ENCODE assay signal across 10 mouse cellular contexts in genomic region chr11:70313833-70314232, GRCm38 (mm10). TPM values are rescaled to one million over a fixed set of nuclear protein-coding genes. Genes with fewer than 3 reads are reported as not detected.
A peak's percentile ranks its signal among the peaks of the same experiment; 100 is the strongest.
DNase-seq lines count a peak whose midpoint lies in the region; ATAC-seq and TF ChIP-seq lines count a peak whose summit lies in the region.
"Had no signal": no experiment of that assay in that cellular context is flagged by ENCODE, and none has a peak within 500 bp of the region (broad histone marks: within the 10 kb centered on the region; RNA-seq: fewer than 3 reads in every experiment).

No protein-coding gene starts in this region.

- H3K36me3 ChIP-seq in kidney, embryonic 15.5 days = no peaks in the 10 kb centered on the region
- H3K36me3 ChIP-seq in lung, postnatal 0 days (ENCODE audit: insufficient read depth, low read length) = no peaks in the 10 kb centered on the region
- H3K36me3 ChIP-seq in hindbrain, embryonic 16.5 days (ENCODE audit: control insufficient read depth, insufficient read depth, low read length) = no peaks in the 10 kb centered on the region
- H3K36me3 ChIP-seq: liver, embryonic 15.5 days had no signal

- in situ Hi-C loops in Patski (cut with MboI; ENCODE audit: low pct_unique_long_range_greater_than_20kb) = no loop called here

- no peaks in the 10 kb centered on the region for H3K4me1 ChIP-seq in kidney, embryonic 15.5 days
- H3K4me1 ChIP-seq in lung, postnatal 0 days (ENCODE audit: insufficient read depth, low read depth, low read length) = no peaks in the 10 kb centered on the region
- H3K4me1 ChIP-seq in hindbrain, embryonic 16.5 days (ENCODE audit: control insufficient read depth, insufficient read depth, low read depth, low read length) = no peaks in the 10 kb centered on the region
- H3K4me1 ChIP-seq: liver, embryonic 15.5 days had no signal

- 35% methylated on average over 7 of the region's 7 CpGs for WGBS in kidney, embryonic 15.5 days
- WGBS in lung, postnatal 0 days = 33% methylated on average over 7 of the region's 7 CpGs
- WGBS in hindbrain, embryonic 16.5 days = 47% methylated on average over 7 of the region's 7 CpGs

- no peak for ATAC-seq in kidney, embryonic 15.5 days (replicated peaks; ENCODE audit: low FRiP score)
- no peak for ATAC-seq in Patski
- ATAC-seq in lung, postnatal 0 days = no peak
- no peak for ATAC-seq in hindbrain, embryonic 16.5 days

- no peak for TF ChIP-seq EP300 in lung, postnatal 0 days (IDR thresholded peaks at IDR 0.05)

- peak; percentile 19 for DNase-seq in kidney, adult 18-20 months
- peak; percentile 48 for DNase-seq in CD4-positive helper T cell, adult 2 months (ENCODE audit: low read depth, low spot score)
- no peak for DNase-seq in Patski (ENCODE audit: low read depth, low spot score)
- DNase-seq in lung, postnatal 0 days (ENCODE audit: low spot score) = peak; percentile 33
- DNase-seq in frontal cortex, postnatal 25 days (ENCODE audit: low spot score in 2 of 2) = no peak
- DNase-seq in gastrocnemius, postnatal 36 days = no peak

- H3K9me3 ChIP-seq in kidney, embryonic 15.5 days (replicated peaks) = no peaks in the 10 kb centered on the region
- H3K9me3 ChIP-seq in lung, postnatal 0 days (ENCODE audit: low read length) = no peaks in the 10 kb centered on the region
- H3K9me3 ChIP-seq in hindbrain, embryonic 16.5 days (ENCODE audit: control insufficient read depth, low read length) = no peaks in the 10 kb centered on the region
- H3K9me3 ChIP-seq: liver, embryonic 15.5 days had no signal

- H3K27ac ChIP-seq in kidney, embryonic 15.5 days = no peak overlapping the region
- H3K27ac ChIP-seq in lung, postnatal 0 days (ENCODE audit: low read length) = no peak overlapping the region
- H3K27ac ChIP-seq in hindbrain, embryonic 16.5 days (ENCODE audit: low read depth, low read length) = no peak overlapping the region
- H3K27ac ChIP-seq: liver, embryonic 15.5 days had no signal

- TF ChIP-seq CTCF in Patski (IDR thresholded peaks at IDR 0.05) = peak; percentile 86
- peak; percentile 68 for TF ChIP-seq CTCF in lung, postnatal 0 days (IDR thresholded peaks at IDR 0.05)

- no peak overlapping the region for H3K4me2 ChIP-seq in kidney, embryonic 15.5 days
- no peak overlapping the region for H3K4me2 ChIP-seq in lung, postnatal 0 days (replicated peaks; ENCODE audit: low read depth, low read length)
- H3K4me2 ChIP-seq in hindbrain, embryonic 16.5 days (ENCODE audit: low read length) = no peak overlapping the region
- H3K4me2 ChIP-seq: liver, embryonic 15.5 days had no signal

- intact Hi-C loops in gastrocnemius, postnatal 36 days (cut with DNase I) = no loop called here

- peaks cover 30% of the 10 kb centered on the region for H3K27me3 ChIP-seq in kidney, embryonic 15.5 days
- H3K27me3 ChIP-seq in Patski = peaks cover 46% of the 10 kb centered on the region
- no peaks in the 10 kb centered on the region for H3K27me3 ChIP-seq in lung, postnatal 0 days (replicated peaks; ENCODE audit: insufficient read depth, low read length)
- H3K27me3 ChIP-seq in hindbrain, embryonic 16.5 days (replicated peaks; ENCODE audit: control insufficient read depth, insufficient read depth, low read length) = no peaks in the 10 kb centered on the region

- CTCF ChIA-PET in Patski (lab: Charles Lee) = interaction anchor here (1.0 to 2.2 kb wide), 4 partner anchors 14 to 224 kb away, joined by 3 to 11 read pairs (median 4); no protein-coding TSS in a partner anchor

- H3K4me3 ChIP-seq in kidney, embryonic 15.5 days (replicated peaks) = no peak overlapping the region
- no peak overlapping the region for H3K4me3 ChIP-seq in lung, postnatal 0 days (ENCODE audit: low read depth, low read length)
- H3K4me3 ChIP-seq in hindbrain, embryonic 16.5 days (ENCODE audit: low read length) = no peak overlapping the region
- H3K4me3 ChIP-seq: liver, embryonic 15.5 days had no signal

- no peak overlapping the region for H3K9ac ChIP-seq in kidney, embryonic 15.5 days
- no peak overlapping the region for H3K9ac ChIP-seq in lung, postnatal 0 days (replicated peaks; ENCODE audit: low read depth)
- H3K9ac ChIP-seq in hindbrain, embryonic 16.5 days (ENCODE audit: low read depth, low read length) = no peak overlapping the region
- H3K9ac ChIP-seq: liver, embryonic 15.5 days had no signal

- POLR2A ChIA-PET in Patski (lab: Charles Lee) = no interaction called here

RNA-seq across cellular contexts. Expression of gene Alox12e, which starts 8.6 kb away (rescaled TPM):
- not detected in 2 replicates for polyA plus RNA-seq in kidney, embryonic 15.5 days (2015; fragmentation: Nextera tagmentation; extraction: Ambion mirVana)
- polyA plus RNA-seq in Patski (2021) = not detected
- polyA plus RNA-seq in lung, postnatal 0 days (2015; fragmentation: Nextera tagmentation; extraction: Ambion mirVana) = 0.08 and 0.11 TPM in 2 replicates
- 0.09 and 0.14 TPM in 2 replicates for polyA plus RNA-seq in hindbrain, embryonic 16.5 days (2015; fragmentation: Nextera tagmentation; extraction: Ambion mirVana)
- not detected for total RNA-seq in gastrocnemius, postnatal 36 days (2021)
- polyA plus RNA-seq: heart, embryonic 14.5 days had no signal

RNA-seq across cellular contexts. Expression of gene Alox15, which starts 38.0 kb away (rescaled TPM):
- 1.1 and 2.0 TPM in 2 replicates for polyA plus RNA-seq in kidney, embryonic 15.5 days (2015; fragmentation: Nextera tagmentation; extraction: Ambion mirVana)
- polyA plus RNA-seq in Patski (2021) = not detected
- 0.26 and 0.57 TPM in 2 replicates for polyA plus RNA-seq in lung, postnatal 0 days (2015; fragmentation: Nextera tagmentation; extraction: Ambion mirVana)
- polyA plus RNA-seq in hindbrain, embryonic 16.5 days (2015; fragmentation: Nextera tagmentation; extraction: Ambion mirVana) = 0.06 TPM in 1 of 2 replicates, not detected in the other
- total RNA-seq in gastrocnemius, postnatal 36 days (2021) = under 1 TPM in 1 of 2 experiments, not detected in 1; 0.87 TPM
- polyA plus RNA-seq: heart, embryonic 14.5 days had no signal

RNA-seq across cellular contexts. Expression of gene Alox12, which starts 58.7 kb away (rescaled TPM):
- polyA plus RNA-seq in kidney, embryonic 15.5 days (2015; fragmentation: Nextera tagmentation; extraction: Ambion mirVana) = 5.5 and 6.2 TPM in 2 replicates
- 0.03 TPM for polyA plus RNA-seq in Patski (2021)
- 5.8 and 7.0 TPM in 2 replicates for polyA plus RNA-seq in lung, postnatal 0 days (2015; fragmentation: Nextera tagmentation; extraction: Ambion mirVana)
- 1.1 and 1.3 TPM in 2 replicates for polyA plus RNA-seq in hindbrain, embryonic 16.5 days (2015; fragmentation: Nextera tagmentation; extraction: Ambion mirVana)
- total RNA-seq in gastrocnemius, postnatal 36 days (2021) = 1 to 10 TPM in 1 of 2 experiments, under 1 TPM in 1; 0.82 to 1.2 TPM

Comparison
In these comparisons a context has a peak if more than half of its experiments do, and no peak if none do; other contexts are left out.
1. DNase-seq: peak in kidney, adult 18-20 months (single experiment), CD4-positive helper T cell, adult 2 months (single experiment) and lung, postnatal 0 days (single experiment); none in Patski (single experiment), frontal cortex, postnatal 25 days (0 of 2) and gastrocnemius, postnatal 36 days (0 of 2).